Mouse (Mus musculus) ES-E14 (cell line): ENCODE data around the gene A830018L16Rik.

Experiments used
- HCFC1 ChIP-seq: IDR thresholded peaks from 2 replicates; pipeline ENCODE4 v1.6.1; 2012; ENCODE audit warnings: low read length, inconsistent platforms, borderline replicate concordance; ENCODE audit not compliant: insufficient read depth
- MAFK ChIP-seq: IDR thresholded peaks from 2 replicates; pipeline ENCODE4 v1.6.1; 2014; ENCODE audit warnings: mild to moderate bottlenecking, low read depth, low read length, inconsistent platforms; ENCODE audit not compliant: insufficient read depth
- ZC3H11A ChIP-seq: IDR thresholded peaks from 2 replicates; pipeline ENCODE4 v1.6.1; 2012; ENCODE audit warnings: low read depth, mild to moderate bottlenecking, inconsistent platforms, low read length, borderline replicate concordance
- ZNF384 ChIP-seq: IDR thresholded peaks from 2 replicates; pipeline ENCODE4 v1.6.1; 2012; ENCODE audit warnings: low read depth, low read length, inconsistent platforms

GRCm38 (mm10) chr1:11650137-11650536, 236.2 kb downstream of the A830018L16Rik start:
- TF ChIP-seq MAFK (no peak), ZC3H11A (no peak), ZNF384 (no peak), HCFC1 (no peak)
